Mouse (Mus musculus) midbrain, postnatal 0 days (tissue): ENCODE measurements at regions not wholly inside any gene's neighbourhood (a gene's known extent, or its start where the extent isn't known, plus 50 kb on each side); places are given as distances from the start of the nearest gene placed in this dataset.

ENCODE experiments used
- ATAC-seq: fragments of 200-750 bp; cut with Nextera tagmentation; 2 replicates; pipeline ENCODE4 v1.8.0; 2017; ENCODE audit warnings: moderate number of reproducible peaks, mild to moderate bottlenecking, moderate TSS enrichment, moderate library complexity; ENCODE audit not compliant: low FRiP score
- DNase-seq: peaks from one replicate; pipeline ENCODE4 v3.0.0-alpha.2; 2015; ENCODE audit warnings: low spot score
- H3K27ac ChIP-seq: fragments of 300-500 bp; sonication (generic); 2 replicates; pipeline ENCODE4 v1.5.1; 2014; ENCODE audit warnings: low read depth, mild to moderate bottlenecking, low read length, mixed read lengths
- H3K27me3 ChIP-seq: fragments of 300-500 bp; sonication (generic); 2 replicates; pipeline ENCODE4 v1.6.1; 2014; ENCODE audit warnings: low read length, control low read depth, mixed read lengths; ENCODE audit not compliant: insufficient read depth
- H3K36me3 ChIP-seq: fragments of 300-500 bp; sonication (generic); 2 replicates; pipeline ENCODE4 v1.6.1; 2014; ENCODE audit warnings: low read length, control low read depth, mixed read lengths; ENCODE audit not compliant: insufficient read depth
- H3K4me1 ChIP-seq: fragments of 300-500 bp; sonication (generic); 2 replicates; pipeline ENCODE4 v1.6.1; 2014; ENCODE audit warnings: mild to moderate bottlenecking, control low read depth, antibody characterized with exemption, low read length, mixed read lengths; ENCODE audit not compliant: insufficient read depth
- H3K4me2 ChIP-seq: fragments of 300-500 bp; sonication (generic); 2 replicates; pipeline ENCODE4 v1.6.1; 2014; ENCODE audit warnings: low read depth, mild to moderate bottlenecking, low read length, mixed read lengths; ENCODE audit not compliant: poor library complexity, severe bottlenecking
- H3K4me3 ChIP-seq: fragments of 300-500 bp; sonication (generic); 2 replicates; pipeline ENCODE4 v1.5.1; 2014; ENCODE audit warnings: low read depth, mild to moderate bottlenecking, low read length, moderate library complexity
- H3K9ac ChIP-seq: fragments of 300-500 bp; sonication (generic); replicated peaks from 2 replicates; pipeline ENCODE4 v1.6.1; 2014; ENCODE audit warnings: mild to moderate bottlenecking, low read length, moderate library complexity, mixed read lengths; ENCODE audit not compliant: poor library complexity, severe bottlenecking
- H3K9me3 ChIP-seq: fragments of 300-500 bp; sonication (generic); 2 replicates; pipeline ENCODE4 v1.6.1; 2016; ENCODE audit warnings: low read length, control low read depth
- CTCF ChIP-seq: IDR thresholded peaks from 2 replicates; pipeline ENCODE4 v1.5.1; 2016; ENCODE audit warnings: antibody characterized with exemption, mild to moderate bottlenecking
- WGBS: fragments of 180-500 bp; shearing (Covaris S2); extraction: QIAGEN DNeasy Blood & Tissue Kit; methylation state at CpG from one replicate; pipeline ENCODE4 v1.1.7; 2014; 5-methylcytosine and 5-hydroxymethylcytosine counted together

- Histone ChIP-seq H3K4me2 (no peak overlapping the region), H3K9me3 (no peaks in the 10 kb centered on the region), H3K4me1 (no peaks in the 10 kb centered on the region), H3K27ac (no peak overlapping the region), H3K4me3 (no peak overlapping the region), H3K27me3 (no peaks in the 10 kb centered on the region), H3K36me3 (no peaks in the 10 kb centered on the region), H3K9ac (no peak overlapping the region)
- 95% methylated on average over 2 of the region's 2 CpGs for WGBS
- ATAC-seq: no peak
- TF ChIP-seq CTCF: no peak
- DNase-seq: no peak
Measured at GRCm38 (mm10) chr6:35458250-35458649, 81.4 kb downstream of the Mtpn start.

GRCm38 (mm10) chr6:35445007-35445406 lies 94.7 kb downstream of the Mtpn start:
- no peaks in the 10 kb centered on the region for H3K36me3 ChIP-seq
- ATAC-seq (no peak), DNase-seq (no peak)
- H3K4me1 ChIP-seq: no peaks in the 10 kb centered on the region
- no peak overlapping the region for H3K27ac ChIP-seq
- H3K4me3 ChIP-seq: no peak overlapping the region
- WGBS: 90% methylated on average over 1 of the region's 1 CpGs
- H3K4me2 ChIP-seq: no peak overlapping the region
- H3K9ac ChIP-seq: no peak overlapping the region
- H3K9me3 ChIP-seq: no peaks in the 10 kb centered on the region
- H3K27me3 ChIP-seq: no peaks in the 10 kb centered on the region
- TF ChIP-seq CTCF: no peak

- no peak overlapping the region for H3K4me2 ChIP-seq
- H3K27ac ChIP-seq: no peak overlapping the region
- no peak for TF ChIP-seq CTCF
- H3K9ac ChIP-seq: no peak overlapping the region
- no peaks in the 10 kb centered on the region for H3K36me3 ChIP-seq
- no peaks in the 10 kb centered on the region for H3K9me3 ChIP-seq
- no peaks in the 10 kb centered on the region for H3K4me1 ChIP-seq
- ATAC-seq: no peak
- WGBS: 66% methylated on average over 3 of the region's 3 CpGs
- H3K4me3 ChIP-seq: no peak overlapping the region
- peak; percentile 37 for DNase-seq
- no peaks in the 10 kb centered on the region for H3K27me3 ChIP-seq
Measured at GRCm38 (mm10) chr6:35426301-35426700, 100.4 kb upstream of the Fam180a start.

GRCm38 (mm10) chr6:35424521-35424920 lies 98.6 kb upstream of the Fam180a start:
- Histone ChIP-seq H3K4me1 (no peaks in the 10 kb centered on the region), H3K36me3 (no peaks in the 10 kb centered on the region), H3K4me2 (no peak overlapping the region), H3K9ac (no peak overlapping the region), H3K27ac (no peak overlapping the region), H3K27me3 (no peaks in the 10 kb centered on the region), H3K4me3 (no peak overlapping the region), H3K9me3 (no peaks in the 10 kb centered on the region)
- DNase-seq: no peak
- ATAC-seq: no peak
- no peak for TF ChIP-seq CTCF
- WGBS: 91% methylated on average over 2 of the region's 2 CpGs

- Histone ChIP-seq H3K4me1 (no peaks in the 10 kb centered on the region), H3K4me3 (no peak overlapping the region), H3K27ac (no peak overlapping the region), H3K9me3 (no peaks in the 10 kb centered on the region), H3K27me3 (no peaks in the 10 kb centered on the region), H3K9ac (no peak overlapping the region), H3K4me2 (no peak overlapping the region), H3K36me3 (no peaks in the 10 kb centered on the region)
- 88% methylated on average over 7 of the region's 7 CpGs for WGBS
- no peak for ATAC-seq
- no peak for TF ChIP-seq CTCF
- no peak for DNase-seq
Measured at GRCm38 (mm10) chr6:35420924-35421323, 95.0 kb upstream of the Fam180a start.

- no peaks in the 10 kb centered on the region for H3K4me1 ChIP-seq
- no peaks in the 10 kb centered on the region for H3K36me3 ChIP-seq
- no peaks in the 10 kb centered on the region for H3K27me3 ChIP-seq
- no peak for TF ChIP-seq CTCF
- H3K4me2 ChIP-seq: no peak overlapping the region
- H3K9ac ChIP-seq: no peak overlapping the region
- DNase-seq (no peak), ATAC-seq (no peak)
- no peaks in the 10 kb centered on the region for H3K9me3 ChIP-seq
- WGBS: 77% methylated on average over 9 of the region's 9 CpGs
- no peak overlapping the region for H3K27ac ChIP-seq
- no peak overlapping the region for H3K4me3 ChIP-seq
Measured at GRCm38 (mm10) chr6:35405044-35405443, 79.1 kb upstream of the Fam180a start.
